Mouse (Mus musculus): ENCODE results near the gene Kdelc1. TPM values are rescaled to one million over a fixed set of nuclear protein-coding genes. Genes with fewer than 3 reads are reported as not detected.

The Kdelc1 gene
- 2.1 TPM for total RNA-seq (2023)

GRCm38 (mm10) chr1:44118239-44119054, at the start of gene Kdelc1, which contains the start of gene Bivm:
TSS of gene Kdelc1 (minus strand) at chr1:44118808.
TSS of gene Bivm (plus strand) at chr1:44118957.

GRCm38 (mm10) chr1:44147563-44148381, 29.2 kb upstream of the Kdelc1 start, which contains the start of gene Ercc5:
TSS of gene Ercc5 (plus strand) at chr1:44147744.

GRCm38 (mm10) chr1:44102259-44102717, 16.3 kb downstream of the Kdelc1 start, which contains the start of gene Tex30:
TSS of gene Tex30 (minus strand) at chr1:44102441.

GRCm38 (mm10) chr1:44061836-44062235, 56.8 kb downstream of the Kdelc1 start, which contains the start of gene Gm8251:
TSS of gene Gm8251 (minus strand) at chr1:44061936.

Other genes with a start within 250 kb of the Kdelc1 start
- gene Tpp2, start 185.2 kb downstream of the Kdelc1 start, total RNA-seq (2023) = 166 TPM
- not detected for gene Mettl21c, start 98.8 kb downstream of the Kdelc1 start, total RNA-seq (2023)
- 0.47 TPM for gene Gm8251, start 56.9 kb downstream of the Kdelc1 start, total RNA-seq (2023)
- 50.9 TPM for gene Tex30, start 16.4 kb downstream of the Kdelc1 start, total RNA-seq (2023)
- gene Bivm, start 149 bp upstream of the Kdelc1 start, total RNA-seq (2023) = 7.3 TPM
- gene Ercc5, start 28.9 kb upstream of the Kdelc1 start, total RNA-seq (2023) = 29.4 TPM
- not detected for gene Mettl21e, start 100.2 kb upstream of the Kdelc1 start, total RNA-seq (2023)

Measured in CD4-positive naive resting alpha-beta T cell, adult 76 days (primary cell).